Mouse (Mus musculus) spleen, adult 2 months (tissue): ENCODE measurements around the gene Snx29.

ENCODE experiments used
- CTCF ChIP-seq: fragments of 200-500 bp; IDR thresholded peaks from 2 replicates; pipeline ENCODE4 v1.5.1; 2011; ENCODE audit warnings: mild to moderate bottlenecking, inconsistent platforms; ENCODE audit not compliant: insufficient read depth, insufficient read length, insufficient replicate concordance; ENCODE audit errors: extremely low read depth
- POLR2A ChIP-seq: fragments of 200-500 bp; IDR thresholded peaks from 2 replicates; pipeline ENCODE4 v1.6.1; 2011; ENCODE audit warnings: low read depth, low read length, inconsistent platforms

- TF ChIP-seq CTCF (no peak), POLR2A (no peak)
Measured at GRCm38 (mm10) chr16:11447905-11448304, 125.2 kb downstream of the Snx29 start.
